Comparison of ENCODE assay signal across 9 mouse cellular contexts in the genomic region with DNA sequence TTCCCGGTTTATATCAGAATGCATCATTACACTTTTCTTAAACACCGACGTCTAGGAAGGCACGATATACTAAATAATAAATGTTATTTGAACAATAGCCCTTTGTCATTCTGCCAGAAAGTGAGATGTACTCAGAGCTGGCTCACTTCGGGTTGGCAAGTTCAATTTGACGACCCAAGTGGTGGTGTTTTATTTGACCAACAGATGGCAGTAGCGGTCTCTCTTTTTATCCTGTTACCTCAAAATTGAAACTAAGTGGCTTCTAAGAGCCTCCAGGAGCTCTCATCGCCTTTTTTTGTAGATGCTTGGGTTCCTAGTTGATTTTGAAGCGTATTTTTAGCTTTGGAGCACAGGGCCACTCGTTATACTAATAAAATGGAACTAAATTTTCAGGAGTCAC.
DNase-seq lines count a peak whose midpoint lies in the region; ATAC-seq lines count a peak whose summit lies in the region.
"Had no signal": no experiment of that assay in that cellular context is flagged by ENCODE, and none has a peak within 500 bp of the region (broad histone marks: within the 10 kb centered on the region; RNA-seq: fewer than 3 reads in every experiment).

No protein-coding gene starts in this region.

- 21% methylated on average over 10 of the region's 10 CpGs for WGBS in midbrain, embryonic 10.5 days
- WGBS in midbrain, embryonic 16.5 days = 12% methylated on average over 10 of the region's 10 CpGs
- 12% methylated on average over 10 of the region's 10 CpGs for WGBS in forebrain, embryonic 13.5 days

- no peaks in the 10 kb centered on the region for H3K27me3 ChIP-seq in midbrain, embryonic 10.5 days (ENCODE audit: low read depth, poor library complexity, severe bottlenecking)
- H3K27me3 ChIP-seq in midbrain, embryonic 16.5 days (ENCODE audit: control insufficient read depth, insufficient read depth, low read depth, low read length) = no peaks in the 10 kb centered on the region
- H3K27me3 ChIP-seq in forebrain, embryonic 13.5 days = no peaks in the 10 kb centered on the region
- peaks cover 1% of the 10 kb centered on the region for H3K27me3 ChIP-seq in megakaryocyte, embryonic 14.5 days (replicated peaks)
- H3K27me3 ChIP-seq: stomach, embryonic 15.5 days had no signal

- H3K4me3 ChIP-seq in midbrain, embryonic 10.5 days = no peak overlapping the region
- H3K4me3 ChIP-seq in midbrain, embryonic 16.5 days (ENCODE audit: low read depth, low read length) = no peak overlapping the region
- H3K4me3 ChIP-seq in forebrain, embryonic 13.5 days = no peak overlapping the region
- peak overlapping the region; percentile 78 for H3K4me3 ChIP-seq in megakaryocyte, embryonic 14.5 days (replicated peaks)
- H3K4me3 ChIP-seq: stomach, embryonic 15.5 days had no signal

- no peaks in the 10 kb centered on the region for H3K4me1 ChIP-seq in midbrain, embryonic 10.5 days
- no peaks in the 10 kb centered on the region for H3K4me1 ChIP-seq in midbrain, embryonic 16.5 days (ENCODE audit: control insufficient read depth, insufficient read depth, low read length)
- H3K4me1 ChIP-seq in forebrain, embryonic 13.5 days = no peaks in the 10 kb centered on the region
- H3K4me1 ChIP-seq in megakaryocyte, embryonic 14.5 days = peaks cover 10% of the 10 kb centered on the region
- H3K4me1 ChIP-seq: stomach, embryonic 15.5 days had no signal

- no peak overlapping the region for H3K9ac ChIP-seq in midbrain, embryonic 16.5 days (ENCODE audit: low read depth, low read length)
- no peak overlapping the region for H3K9ac ChIP-seq in forebrain, embryonic 13.5 days
- H3K9ac ChIP-seq: stomach, embryonic 15.5 days had no signal

- no peak for ATAC-seq in midbrain, embryonic 16.5 days
- peak; percentile 57 for ATAC-seq in forebrain, embryonic 13.5 days

- DNase-seq in midbrain, embryonic 10.5 days (ENCODE audit: low spot score) = peak; percentile 38
- peak; percentile 36 for DNase-seq in c-Kit-positive CD71-positive TER-119-negative erythroid progenitor cells, embryonic 14.5 days (ENCODE audit: low read depth)
- peak; percentile 41 to 52 for DNase-seq in heart, postnatal 36 days
- DNase-seq in layer of hippocampus, postnatal 36 days = peak; percentile 15 to 50
- peak; percentile 43 for DNase-seq in right cerebral cortex, postnatal 25 days

- H3K36me3 ChIP-seq in midbrain, embryonic 10.5 days = no peaks in the 10 kb centered on the region
- no peaks in the 10 kb centered on the region for H3K36me3 ChIP-seq in midbrain, embryonic 16.5 days (ENCODE audit: control insufficient read depth, insufficient read depth, low read length)
- no peaks in the 10 kb centered on the region for H3K36me3 ChIP-seq in forebrain, embryonic 13.5 days (ENCODE audit: poor library complexity, severe bottlenecking)
- no peaks in the 10 kb centered on the region for H3K36me3 ChIP-seq in megakaryocyte, embryonic 14.5 days (replicated peaks; ENCODE audit: low read length)
- H3K36me3 ChIP-seq: stomach, embryonic 15.5 days had no signal

- no peak overlapping the region for H3K27ac ChIP-seq in midbrain, embryonic 10.5 days (replicated peaks)
- H3K27ac ChIP-seq in midbrain, embryonic 16.5 days (ENCODE audit: low read length) = no peak overlapping the region
- H3K27ac ChIP-seq in forebrain, embryonic 13.5 days = no peak overlapping the region
- H3K27ac ChIP-seq: stomach, embryonic 15.5 days had no signal

- intact Hi-C loops in heart, postnatal 36 days (cut with DNase I) = loop anchor here (1.0 to 5.0 kb wide), 2 partner anchors 377 to 458 kb away; no protein-coding TSS in a partner anchor

- no peak overlapping the region for H3K4me2 ChIP-seq in midbrain, embryonic 16.5 days (ENCODE audit: low read length)
- H3K4me2 ChIP-seq in forebrain, embryonic 13.5 days = no peak overlapping the region
- H3K4me2 ChIP-seq: stomach, embryonic 15.5 days had no signal

- no peaks in the 10 kb centered on the region for H3K9me3 ChIP-seq in midbrain, embryonic 10.5 days (replicated peaks)
- no peaks in the 10 kb centered on the region for H3K9me3 ChIP-seq in midbrain, embryonic 16.5 days (replicated peaks; ENCODE audit: control insufficient read depth, low read length, poor library complexity, severe bottlenecking)
- no peaks in the 10 kb centered on the region for H3K9me3 ChIP-seq in forebrain, embryonic 13.5 days (replicated peaks)
- no peaks in the 10 kb centered on the region for H3K9me3 ChIP-seq in megakaryocyte, embryonic 14.5 days
- H3K9me3 ChIP-seq: stomach, embryonic 15.5 days had no signal
